Mouse (Mus musculus) heart, embryonic 14.5 days (tissue): ENCODE data around the gene Amz2. TPM values are rescaled to one million over a fixed set of nuclear protein-coding genes. Genes with fewer than 3 reads are reported as not detected.

Source experiments
- ATAC-seq: fragments of 200-750 bp; cut with Nextera tagmentation; 2 replicates; pipeline ENCODE4 v1.8.0; 2017; ENCODE audit warnings: low read depth, moderate TSS enrichment; ENCODE audit not compliant: insufficient number of reproducible peaks, insufficient read depth, low FRiP score
- H3K27ac ChIP-seq, 2 experiments: fragments of 200-500 bp in 1 of 2; fragments of 300-500 bp in 1 of 2; sonication (generic) in 1 of 2; replicated peaks in 1 of 2; 2 replicates each; pipeline ENCODE4 v1.5.1; 2012 to 2014; ENCODE audit warnings: low read depth in 2 of 2, low read length in 2 of 2, control low read depth in 1 of 2, mild to moderate bottlenecking in 1 of 2, mixed read lengths in 1 of 2; ENCODE audit not compliant: control insufficient read depth in 1 of 2, insufficient read depth in 1 of 2
- H3K27me3 ChIP-seq: fragments of 300-500 bp; sonication (generic); 2 replicates; pipeline ENCODE4 v1.6.1; 2014; ENCODE audit warnings: mild to moderate bottlenecking, low read length, control low read depth; ENCODE audit not compliant: control insufficient read depth, insufficient read depth
- H3K36me3 ChIP-seq: fragments of 300-500 bp; sonication (generic); 2 replicates; pipeline ENCODE4 v1.6.1; 2014; ENCODE audit warnings: mild to moderate bottlenecking, control low read depth, low read length, mixed read lengths; ENCODE audit not compliant: control insufficient read depth, insufficient read depth
- H3K4me1 ChIP-seq, 2 experiments: fragments of 200-500 bp in 1 of 2; fragments of 300-500 bp in 1 of 2; sonication (generic) in 1 of 2; 2 replicates each; pipeline ENCODE4 v1.6.1; 2012 to 2014; ENCODE audit warnings: low read length in 2 of 2, control low read depth in 1 of 2, mixed read lengths in 1 of 2; ENCODE audit not compliant: control insufficient read depth in 2 of 2, insufficient read depth in 2 of 2
- H3K4me2 ChIP-seq: fragments of 300-500 bp; sonication (generic); 2 replicates; pipeline ENCODE4 v1.6.1; 2014; ENCODE audit warnings: mild to moderate bottlenecking, low read length
- H3K4me3 ChIP-seq, 2 experiments: fragments of 200-500 bp in 1 of 2; fragments of 300-500 bp in 1 of 2; sonication (generic) in 1 of 2; 2 replicates each; pipeline ENCODE4 v1.5.1; 2012 to 2014; ENCODE audit warnings: low read length in 2 of 2, mild to moderate bottlenecking in 2 of 2, control low read depth in 1 of 2, low read depth in 1 of 2, moderate library complexity in 1 of 2; ENCODE audit not compliant: control insufficient read depth in 1 of 2, insufficient read depth in 1 of 2
- H3K9ac ChIP-seq: fragments of 300-500 bp; sonication (generic); 2 replicates; pipeline ENCODE4 v1.6.1; 2014; ENCODE audit warnings: mild to moderate bottlenecking, low read length
- H3K9me3 ChIP-seq: fragments of 300-500 bp; sonication (generic); 2 replicates; pipeline ENCODE4 v1.6.1; 2016; ENCODE audit warnings: low read length, control low read depth; ENCODE audit not compliant: control insufficient read depth
- WGBS: fragments of 180-500 bp; shearing (Covaris S2); extraction: QIAGEN DNeasy Blood & Tissue Kit; methylation state at CpG from one replicate; pipeline ENCODE4 v1.1.7; 2014; 5-methylcytosine and 5-hydroxymethylcytosine counted together
- polyA plus RNA-seq: library from polyadenylated mRNA; unstranded; fragments of >200 nt; fragmentation: Nextera tagmentation; extraction: Ambion mirVana; gene quantifications from 2 replicates; pipeline ENCODE4 v1.2.1, GENCODE M21; 2014

Gene Amz2
- polyA plus RNA-seq, 1 experiment from 2014 or later, result 38.7 TPM

DNA sequence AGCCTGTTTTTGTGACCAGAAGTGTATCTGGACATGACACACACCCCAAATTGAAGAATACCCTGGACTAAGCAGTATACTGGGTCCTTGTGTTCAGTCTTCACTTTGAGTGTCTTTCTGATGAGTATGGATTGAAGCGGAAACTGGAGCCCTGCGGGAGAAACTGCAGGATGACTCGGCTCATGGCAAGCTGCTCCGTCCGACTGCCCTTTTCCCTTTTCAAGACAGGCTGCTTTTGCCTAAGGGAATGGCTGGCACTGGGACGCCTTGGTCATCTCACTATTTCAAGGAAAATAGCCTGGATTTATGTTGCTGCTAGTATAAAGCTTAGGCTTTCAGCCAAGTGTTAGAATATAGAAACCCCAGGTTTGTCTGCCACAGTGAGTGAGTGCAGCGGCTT is 34.5 kb upstream of the Amz2 start:
- Histone ChIP-seq H3K4me1 (peaks cover 2 to 19% of the 10 kb centered on the region in 2 experiments; a peak in 3 of 4 replicates), H3K36me3 (peaks cover 36% of the 10 kb centered on the region), H3K9ac (no peak overlapping the region), H3K9me3 (no peaks in the 10 kb centered on the region), H3K27me3 (no peaks in the 10 kb centered on the region), H3K4me2 (no peak overlapping the region), H3K4me3 (no peak overlapping the region), H3K27ac (no peak overlapping the region)
- ATAC-seq, result no peak
- WGBS, result 88% methylated on average over 7 of the region's 7 CpGs

DNA sequence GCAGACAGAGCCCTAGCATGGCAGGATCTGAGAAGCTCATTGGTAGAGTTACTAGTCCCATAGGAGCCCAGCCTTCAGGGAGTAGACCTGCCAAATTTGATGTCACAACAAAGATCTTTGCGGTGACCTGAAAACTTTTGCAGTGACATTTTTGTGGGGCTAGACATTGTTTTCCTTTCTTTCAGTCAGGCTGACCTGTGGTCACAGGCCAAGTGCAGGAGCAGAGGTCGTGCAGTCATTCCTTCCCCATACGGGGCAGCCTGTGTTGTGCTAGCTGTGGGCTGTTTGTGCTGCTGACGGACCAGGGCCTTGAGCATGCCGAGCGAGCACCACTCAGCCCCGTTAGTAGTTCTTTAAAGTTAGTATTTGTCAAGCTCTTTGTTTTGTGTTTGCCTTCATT is 34.0 kb upstream of the Amz2 start:
- no peak for ATAC-seq
- 74% methylated on average over 7 of the region's 7 CpGs for WGBS

DNA sequence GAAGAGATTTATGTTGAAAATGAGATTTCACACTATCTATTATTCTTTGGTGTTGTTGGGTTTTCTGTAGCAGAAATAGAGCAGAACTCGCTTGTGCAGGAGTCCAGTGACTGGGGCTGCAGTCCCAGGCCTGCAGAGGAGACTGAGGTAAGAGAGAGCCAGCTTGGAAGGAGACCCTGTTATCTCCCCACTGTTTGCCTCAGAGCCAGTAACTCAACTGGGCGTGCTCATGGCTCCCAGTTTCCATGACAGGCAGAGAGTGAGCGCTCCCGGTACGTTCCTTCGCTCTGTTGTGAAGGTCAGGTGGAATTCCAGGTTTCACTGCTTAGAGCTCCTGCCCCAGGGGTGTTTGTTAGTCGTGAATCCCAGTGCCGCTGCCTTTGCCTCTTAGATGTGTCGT is 33.1 kb upstream of the Amz2 start:
- ATAC-seq, result no peak
- no peak overlapping the region for H3K9ac ChIP-seq
- H3K4me2 ChIP-seq, result no peak overlapping the region
- no peak overlapping the region for H3K4me3 ChIP-seq
- H3K27me3 ChIP-seq, result no peaks in the 10 kb centered on the region
- no peak overlapping the region for H3K27ac ChIP-seq
- WGBS, result 75% methylated on average over 9 of the region's 9 CpGs
- no peaks in the 10 kb centered on the region for H3K9me3 ChIP-seq
- peaks cover 0 to 19% of the 10 kb centered on the region in 2 experiments; a peak in 2 of 4 replicates for H3K4me1 ChIP-seq
- peaks cover 50% of the 10 kb centered on the region for H3K36me3 ChIP-seq

More for the DNA sequence above, 34.0 kb upstream of the Amz2 start:
- Histone ChIP-seq H3K4me2 (no peak overlapping the region), H3K27me3 (no peaks in the 10 kb centered on the region), H3K9ac (no peak overlapping the region), H3K4me3 (no peak overlapping the region), H3K4me1 (peaks cover under 1 to 19% of the 10 kb centered on the region in 2 experiments; a peak in 3 of 4 replicates), H3K27ac (no peak overlapping the region), H3K36me3 (peaks cover 41% of the 10 kb centered on the region), H3K9me3 (no peaks in the 10 kb centered on the region)

DNA sequence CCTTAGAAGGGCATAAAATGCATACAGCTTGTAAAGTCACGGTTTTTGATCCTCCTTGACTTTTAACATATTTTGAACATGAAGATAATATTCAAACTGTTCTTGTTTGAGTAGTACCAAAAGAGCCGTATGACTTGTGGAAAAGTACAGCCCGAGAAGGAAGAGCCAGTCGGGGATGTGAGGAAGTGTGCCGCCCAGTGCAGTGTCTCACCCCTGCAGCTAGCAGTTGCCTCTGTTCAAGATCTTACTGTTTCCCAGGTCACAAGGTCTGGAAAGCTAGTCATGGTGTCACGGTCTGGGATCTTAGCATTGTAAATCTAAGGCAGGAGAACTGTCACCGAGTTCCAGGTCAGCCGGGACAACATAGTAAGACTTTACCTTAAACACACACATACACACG is 31.0 kb upstream of the Amz2 start:
- peaks cover 68% of the 10 kb centered on the region for H3K36me3 ChIP-seq
- no peak for ATAC-seq
- 79% methylated on average over 9 of the region's 9 CpGs for WGBS
- H3K27me3 ChIP-seq, result no peaks in the 10 kb centered on the region
- H3K27ac ChIP-seq, result no peak overlapping the region
- H3K4me2 ChIP-seq, result no peak overlapping the region
- no peak overlapping the region for H3K9ac ChIP-seq
- peaks cover 0 to 9% of the 10 kb centered on the region in 2 experiments; a peak in 1 of 4 replicates for H3K4me1 ChIP-seq
- H3K9me3 ChIP-seq, result no peaks in the 10 kb centered on the region
- H3K4me3 ChIP-seq, result no peak overlapping the region

DNA sequence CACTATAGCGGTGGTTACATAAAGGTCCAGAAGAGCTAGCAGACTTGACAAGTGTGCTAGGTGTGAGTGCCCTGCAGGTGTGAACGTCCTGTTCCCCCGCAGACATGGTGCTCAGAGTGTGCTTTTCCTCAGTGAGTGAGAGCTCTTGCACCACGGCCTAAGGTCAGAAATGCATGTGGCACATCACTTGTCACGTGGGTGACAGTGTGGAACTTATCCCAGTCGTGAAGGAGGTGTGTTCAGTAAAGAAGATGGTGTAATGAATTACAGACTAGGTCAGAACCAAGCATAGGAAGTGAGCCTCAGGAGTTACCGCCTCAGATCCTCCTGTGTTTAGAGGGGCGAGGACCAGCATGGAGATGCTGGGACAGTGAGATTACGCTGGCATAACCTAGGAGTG is 30.5 kb upstream of the Amz2 start:
- Histone ChIP-seq H3K4me2 (no peak overlapping the region), H3K9ac (no peak overlapping the region), H3K36me3 (peaks cover 71% of the 10 kb centered on the region), H3K4me3 (no peak overlapping the region), H3K27me3 (no peaks in the 10 kb centered on the region), H3K9me3 (no peaks in the 10 kb centered on the region), H3K27ac (no peak overlapping the region), H3K4me1 (peaks cover 0 to 9% of the 10 kb centered on the region in 2 experiments; a peak in 1 of 4 replicates)
- no peak for ATAC-seq
- WGBS, result 82% methylated on average over 9 of the region's 9 CpGs

DNA sequence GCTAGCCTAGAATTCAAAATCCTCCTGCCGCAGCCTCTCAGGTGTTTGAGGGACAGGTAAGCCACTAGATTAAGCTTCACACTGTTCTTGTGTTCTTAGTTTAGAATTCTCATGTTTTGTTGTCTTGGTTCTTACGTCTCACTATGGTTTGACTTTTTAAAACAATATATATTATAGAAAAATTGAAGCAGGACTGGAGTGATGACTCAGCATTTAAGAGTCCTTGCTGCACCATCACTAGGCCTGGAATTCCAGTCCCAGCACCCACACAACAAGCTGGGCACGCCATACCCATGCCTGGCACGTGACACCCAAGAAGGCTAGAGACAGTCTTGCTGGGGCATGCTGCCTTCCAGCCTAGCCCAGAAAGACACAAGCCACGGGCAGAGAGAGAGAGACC is 19.3 kb upstream of the Amz2 start:
- no peak for ATAC-seq
- no peaks in the 10 kb centered on the region for H3K36me3 ChIP-seq
- H3K4me2 ChIP-seq, result no peak overlapping the region
- no peak overlapping the region for H3K27ac ChIP-seq
- H3K9me3 ChIP-seq, result no peaks in the 10 kb centered on the region
- 77% methylated on average over 5 of the region's 5 CpGs for WGBS
- H3K4me1 ChIP-seq, result no peaks in the 10 kb centered on the region
- no peak overlapping the region for H3K4me3 ChIP-seq
- no peaks in the 10 kb centered on the region for H3K27me3 ChIP-seq
- H3K9ac ChIP-seq, result no peak overlapping the region

DNA sequence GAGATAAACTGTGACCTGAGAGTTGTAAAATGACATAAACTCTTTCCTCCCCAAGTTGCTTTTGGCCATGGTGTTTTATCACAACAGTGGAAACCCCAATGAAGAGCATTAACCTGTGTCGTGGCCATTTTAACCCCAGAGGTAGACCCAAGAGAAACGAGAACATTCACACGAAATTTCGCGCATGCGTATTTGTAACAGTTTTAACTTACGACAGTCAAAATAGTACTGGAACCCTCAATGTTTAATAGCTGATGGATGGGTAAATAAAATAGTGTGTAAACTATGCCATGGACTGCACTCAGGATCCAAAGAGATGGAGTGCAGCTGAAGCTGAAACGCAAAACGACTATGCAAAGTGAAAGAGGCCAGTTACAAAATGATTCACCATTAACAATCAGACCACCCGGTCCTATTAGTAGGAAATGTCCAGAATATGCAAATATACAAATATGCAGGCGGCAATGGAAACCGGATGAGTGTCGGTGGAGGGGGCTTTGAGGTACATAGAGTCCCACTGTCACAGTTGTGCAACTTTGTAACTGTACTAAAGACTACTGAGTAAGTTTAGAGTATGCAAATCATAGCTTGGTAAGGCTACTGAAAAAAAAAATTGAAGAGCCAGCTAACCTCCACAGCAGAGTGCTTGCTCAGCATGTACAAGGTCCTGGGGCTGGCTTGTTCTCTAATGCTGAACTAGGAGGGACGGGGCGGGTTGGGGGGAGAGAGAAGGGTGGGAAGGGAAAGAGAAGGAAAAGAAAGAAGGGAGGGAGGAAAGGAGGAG is 15.4 kb upstream of the Amz2 start:
- H3K9me3 ChIP-seq, result no peaks in the 10 kb centered on the region
- H3K27me3 ChIP-seq, result no peaks in the 10 kb centered on the region
- H3K27ac ChIP-seq, result no peak overlapping the region
- H3K36me3 ChIP-seq, result no peaks in the 10 kb centered on the region
- no peak overlapping the region for H3K9ac ChIP-seq
- no peak for ATAC-seq
- H3K4me2 ChIP-seq, result no peak overlapping the region
- WGBS, result 83% methylated on average over 15 of the region's 15 CpGs
- H3K4me3 ChIP-seq, result no peak overlapping the region
- H3K4me1 ChIP-seq, result no peaks in the 10 kb centered on the region; a peak in 1 of 4 replicates

DNA sequence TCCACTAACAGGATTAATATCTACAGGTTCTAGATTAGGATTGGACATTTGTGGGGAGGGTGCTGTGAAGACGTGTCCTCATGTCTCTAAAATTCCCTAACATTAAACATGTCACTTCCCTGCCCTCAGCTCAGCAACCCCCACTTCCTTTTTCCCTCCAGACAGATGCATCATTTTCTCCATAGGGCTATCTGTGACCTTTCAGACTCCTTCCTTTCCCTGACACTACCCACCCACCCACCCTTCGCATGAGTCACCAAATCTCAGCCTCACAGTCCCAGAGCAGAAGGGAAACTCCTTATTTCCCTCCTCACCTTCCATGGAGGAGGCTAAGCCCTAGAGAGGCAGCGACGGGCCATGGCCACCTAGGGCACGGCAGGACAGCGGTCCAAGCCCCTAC is 12.1 kb upstream of the Amz2 start, which contains the start of gene 9930022D16Rik:
Gene 9930022D16Rik (plus strand): TSS at position 301 of the 400 bp plus-strand sequence.
- Histone ChIP-seq H3K27me3 (no peaks in the 10 kb centered on the region), H3K36me3 (no peaks in the 10 kb centered on the region), H3K9ac (no peak within 1 kb of the TSS), H3K9me3 (no peaks in the 10 kb centered on the region), H3K4me3 (no peak within 1 kb of the TSS), H3K27ac (no peak within 1 kb of the TSS), H3K4me1 (peaks cover 0 to 3% of the 10 kb centered on the region in 2 experiments; a peak in 2 of 4 replicates), H3K4me2 (no peak within 1 kb of the TSS)
- 59% methylated on average over 6 of the region's 6 CpGs for WGBS
- ATAC-seq, result no peak
